Mouse (Mus musculus) liver, embryonic 11.5 days (tissue): Measurements from ENCODE around the gene Immp1l. TPM values are rescaled to one million over a fixed set of nuclear protein-coding genes. Genes with fewer than 3 reads are reported as not detected.

Experiments used
- ATAC-seq: fragments of 200-750 bp; cut with Nextera tagmentation; replicated peaks from 2 replicates; pipeline ENCODE4 v1.8.0; 2017; ENCODE audit warnings: moderate number of reproducible peaks, mild to moderate bottlenecking, moderate TSS enrichment, moderate library complexity; ENCODE audit not compliant: low FRiP score
- DNase-seq: peaks from one replicate; pipeline ENCODE4 v3.0.0-alpha.2; 2017; ENCODE audit warnings: low spot score
- H3K27ac ChIP-seq: fragments of 300-500 bp; sonication (generic); 2 replicates; pipeline ENCODE4 v1.5.1; 2014; ENCODE audit warnings: mild to moderate bottlenecking, low read depth, low read length, control low read depth
- H3K27me3 ChIP-seq: fragments of 300-500 bp; sonication (generic); replicated peaks from 2 replicates; pipeline ENCODE4 v1.6.1; 2014; ENCODE audit warnings: low read length, mixed read lengths; ENCODE audit not compliant: control insufficient read depth, insufficient read depth
- H3K36me3 ChIP-seq: fragments of 300-500 bp; sonication (generic); 2 replicates; pipeline ENCODE4 v1.6.1; 2014; ENCODE audit warnings: mild to moderate bottlenecking, low read length, moderate library complexity, mixed read lengths; ENCODE audit not compliant: control insufficient read depth, insufficient read depth
- H3K4me1 ChIP-seq: fragments of 300-500 bp; sonication (generic); replicated peaks from 2 replicates; pipeline ENCODE4 v1.6.1; 2014; ENCODE audit warnings: low read length, mixed read lengths; ENCODE audit not compliant: control insufficient read depth, insufficient read depth
- H3K4me2 ChIP-seq: fragments of 300-500 bp; sonication (generic); 2 replicates; pipeline ENCODE4 v1.6.1; 2014; ENCODE audit warnings: mild to moderate bottlenecking, control low read depth, moderate library complexity
- H3K4me3 ChIP-seq: fragments of 300-500 bp; sonication (generic); 2 replicates; pipeline ENCODE4 v1.5.1; 2014; ENCODE audit warnings: low read depth, low read length, control low read depth
- H3K9ac ChIP-seq: fragments of 300-500 bp; sonication (generic); 2 replicates; pipeline ENCODE4 v1.6.1; 2014; ENCODE audit warnings: low read depth, low read length, control low read depth
- H3K9me3 ChIP-seq: fragments of 300-500 bp; sonication (generic); 2 replicates; pipeline ENCODE4 v1.6.1; 2016; ENCODE audit warnings: low read length, inconsistent platforms, mixed read lengths; ENCODE audit not compliant: control insufficient read depth
- WGBS: fragments of 180-500 bp; shearing (Covaris S2); extraction: QIAGEN DNeasy Blood & Tissue Kit; methylation state at CpG from one replicate; pipeline ENCODE4 v1.1.7; 2014; 5-methylcytosine and 5-hydroxymethylcytosine counted together
- polyA plus RNA-seq: library from polyadenylated mRNA; unstranded; fragments of >200 nt; fragmentation: Nextera tagmentation; extraction: Ambion mirVana; gene quantifications from 2 replicates; pipeline ENCODE4 v1.2.1, GENCODE M21; 2014

The Immp1l gene
- 105 and 110 TPM in 2 replicates for polyA plus RNA-seq

GRCm38 (mm10) chr2:105903896-105904756 lies at the start of gene Immp1l, which contains the start of gene Elp4:
Gene Immp1l, plus strand, starts transcription at chr2:105904638.
Gene Elp4, minus strand, starts transcription at chr2:105904564.
- Histone ChIP-seq H3K27ac (no peak within 1 kb of the TSS), H3K27me3 (no peaks in the 10 kb centered on the region), H3K36me3 (no peaks in the 10 kb centered on the region), H3K4me2 (peak within 1 kb of the TSS; percentile 81), H3K4me1 (0 out of 2 replicates have a peak, but pooled peaks cover 3% of the 10 kb centered on the region), H3K4me3 (peak within 1 kb of the TSS; percentile 88), H3K9ac (peak within 1 kb of the TSS; percentile 89), H3K9me3 (no peaks in the 10 kb centered on the region)
- DNase-seq (peak; percentile 86), ATAC-seq (peak; percentile 99)
- under 1% methylated on average over 39 of the region's 39 CpGs for WGBS

GRCm38 (mm10) chr2:105854740-105855139 lies 49.7 kb upstream of the Immp1l start:
- WGBS, result 69% methylated on average over 2 of the region's 2 CpGs
- no peaks in the 10 kb centered on the region for H3K4me1 ChIP-seq

GRCm38 (mm10) chr2:105873403-105873802 lies 31.0 kb upstream of the Immp1l start:
- DNase-seq (no peak), ATAC-seq (no peak)
- 81% methylated on average over 1 of the region's 1 CpGs for WGBS
- no peaks in the 10 kb centered on the region for H3K36me3 ChIP-seq
- no peaks in the 10 kb centered on the region for H3K9me3 ChIP-seq
- no peak overlapping the region for H3K9ac ChIP-seq
- no peaks in the 10 kb centered on the region for H3K27me3 ChIP-seq
- H3K4me2 ChIP-seq, result no peak overlapping the region
- H3K4me3 ChIP-seq, result no peak overlapping the region
- H3K4me1 ChIP-seq, result no peaks in the 10 kb centered on the region
- no peak overlapping the region for H3K27ac ChIP-seq

More at GRCm38 (mm10) chr2:105854740-105855139, 49.7 kb upstream of the Immp1l start:
- no peak overlapping the region for H3K27ac ChIP-seq
- H3K9me3 ChIP-seq, result no peaks in the 10 kb centered on the region
- no peak for ATAC-seq
- no peak overlapping the region for H3K4me2 ChIP-seq
- no peaks in the 10 kb centered on the region for H3K27me3 ChIP-seq
- no peak overlapping the region for H3K4me3 ChIP-seq
- H3K9ac ChIP-seq, result no peak overlapping the region
- DNase-seq, result no peak
- H3K36me3 ChIP-seq, result no peaks in the 10 kb centered on the region

GRCm38 (mm10) chr2:105890816-105891215 lies 13.6 kb upstream of the Immp1l start:
- Histone ChIP-seq H3K4me1 (no peaks in the 10 kb centered on the region), H3K9me3 (no peaks in the 10 kb centered on the region), H3K9ac (no peak overlapping the region), H3K27ac (no peak overlapping the region), H3K4me2 (no peak overlapping the region), H3K4me3 (no peak overlapping the region), H3K27me3 (no peaks in the 10 kb centered on the region), H3K36me3 (peaks cover 5% of the 10 kb centered on the region; the same call in 1 of the 2 replicates)
- ATAC-seq, result no peak
- no peak for DNase-seq

- Histone ChIP-seq H3K36me3 (no peaks in the 10 kb centered on the region), H3K4me1 (0 out of 2 replicates have a peak, but pooled peaks cover 3% of the 10 kb centered on the region), H3K27ac (no peak overlapping the region), H3K9ac (peak overlapping the region; percentile 75), H3K9me3 (no peaks in the 10 kb centered on the region), H3K4me2 (peak overlapping the region; percentile 81), H3K4me3 (peak overlapping the region; percentile 88), H3K27me3 (no peaks in the 10 kb centered on the region)
- under 1% methylated on average over 12 of the region's 12 CpGs for WGBS
- ATAC-seq (peak; percentile 42), DNase-seq (no peak)
These were observed 314 bp downstream of the Immp1l start for GRCm38 (mm10) chr2:105904757-105905146.

- Histone ChIP-seq H3K9ac (no peak overlapping the region), H3K9me3 (no peaks in the 10 kb centered on the region), H3K4me1 (0 out of 2 replicates have a peak, but pooled peaks cover 3% of the 10 kb centered on the region), H3K4me2 (no peak overlapping the region), H3K36me3 (no peaks in the 10 kb centered on the region), H3K27me3 (no peaks in the 10 kb centered on the region), H3K4me3 (no peak overlapping the region), H3K27ac (no peak overlapping the region)
- ATAC-seq (no peak), DNase-seq (no peak)
- WGBS, result 81% methylated on average over 5 of the region's 5 CpGs
These were observed 3.9 kb downstream of the Immp1l start for GRCm38 (mm10) chr2:105908351-105908750.

GRCm38 (mm10) chr2:105910611-105911010 lies 6.2 kb downstream of the Immp1l start:
- Histone ChIP-seq H3K4me2 (no peak overlapping the region), H3K4me1 (0 out of 2 replicates have a peak, but pooled peaks cover under 1% of the 10 kb centered on the region), H3K27me3 (no peaks in the 10 kb centered on the region), H3K9me3 (no peaks in the 10 kb centered on the region), H3K4me3 (no peak overlapping the region), H3K36me3 (no peaks in the 10 kb centered on the region), H3K27ac (no peak overlapping the region), H3K9ac (no peak overlapping the region)
- ATAC-seq (peak; percentile 49), DNase-seq (no peak)
- 87% methylated on average over 3 of the region's 3 CpGs for WGBS

GRCm38 (mm10) chr2:105913655-105914366 lies 9.4 kb downstream of the Immp1l start:
- Histone ChIP-seq H3K4me3 (no peak overlapping the region), H3K27ac (no peak overlapping the region), H3K9ac (no peak overlapping the region), H3K9me3 (no peaks in the 10 kb centered on the region), H3K4me2 (no peak overlapping the region), H3K4me1 (no peaks in the 10 kb centered on the region), H3K36me3 (no peaks in the 10 kb centered on the region), H3K27me3 (no peaks in the 10 kb centered on the region)
- DNase-seq, result no peak
- no peak for ATAC-seq
- WGBS, result 87% methylated on average over 6 of the region's 6 CpGs
